Mouse (Mus musculus) midbrain, embryonic 15.5 days (tissue): ENCODE data around the gene Noxo1. TPM values are rescaled to one million over a fixed set of nuclear protein-coding genes. Genes with fewer than 3 reads are reported as not detected.
A peak's percentile ranks its signal among the peaks of the same experiment; 100 is the strongest.

ENCODE experiments used
- ATAC-seq: fragments of 200-750 bp; cut with Nextera tagmentation; replicated peaks from 2 replicates; pipeline ENCODE4 v1.8.0; 2017; ENCODE audit warnings: moderate TSS enrichment
- H3K27ac ChIP-seq: fragments of 300-500 bp; sonication (generic); 2 replicates; pipeline ENCODE4 v1.5.1; 2015; ENCODE audit warnings: mild to moderate bottlenecking, inconsistent platforms
- H3K27me3 ChIP-seq: fragments of 300-500 bp; sonication (generic); replicated peaks from 2 replicates; pipeline ENCODE4 v1.6.1; 2015; ENCODE audit warnings: inconsistent platforms
- H3K36me3 ChIP-seq: fragments of 300-500 bp; sonication (generic); replicated peaks from 2 replicates; pipeline ENCODE4 v1.6.1; 2015; ENCODE audit warnings: inconsistent platforms
- H3K4me1 ChIP-seq: fragments of 300-500 bp; sonication (generic); 2 replicates; pipeline ENCODE4 v1.6.1; 2015; ENCODE audit warnings: inconsistent platforms
- H3K4me2 ChIP-seq: fragments of 300-500 bp; sonication (generic); 2 replicates; pipeline ENCODE4 v1.6.1; 2015; ENCODE audit warnings: inconsistent platforms, mild to moderate bottlenecking, moderate library complexity
- H3K4me3 ChIP-seq: fragments of 300-500 bp; sonication (generic); 2 replicates; pipeline ENCODE4 v1.5.1; 2015; ENCODE audit warnings: mild to moderate bottlenecking, inconsistent platforms
- H3K9ac ChIP-seq: fragments of 300-500 bp; sonication (generic); 2 replicates; pipeline ENCODE4 v1.6.1; 2015; ENCODE audit warnings: mild to moderate bottlenecking, inconsistent platforms
- H3K9me3 ChIP-seq: fragments of 300-500 bp; sonication (generic); 2 replicates; pipeline ENCODE4 v1.6.1; 2016; ENCODE audit warnings: inconsistent platforms
- WGBS: fragments of 180-500 bp; shearing (Covaris S2); methylation state at CpG from one replicate; pipeline ENCODE4 v1.1.7; 2015; ENCODE audit warnings: mixed read lengths; 5-methylcytosine and 5-hydroxymethylcytosine counted together
- polyA plus RNA-seq: library from polyadenylated mRNA; unstranded; fragments of >200 nt; fragmentation: Nextera tagmentation; extraction: Ambion mirVana; gene quantifications from 2 replicates; pipeline ENCODE4 v1.2.1, GENCODE M21; 2015

The Noxo1 gene
- polyA plus RNA-seq, 1 experiment from 2014 or later = 2.1 TPM

- Histone ChIP-seq H3K4me3 (peak within 1 kb of the TSS; percentile 49), H3K36me3 (no peaks in the 10 kb centered on the region), H3K27me3 (no peaks in the 10 kb centered on the region), H3K4me2 (peak within 1 kb of the TSS; percentile 82), H3K4me1 (peaks cover 18% of the 10 kb centered on the region), H3K27ac (peak within 1 kb of the TSS; percentile 27; the same call in 1 of the 2 replicates), H3K9ac (peak within 1 kb of the TSS; percentile 58), H3K9me3 (no peaks in the 10 kb centered on the region)
- peak; percentile 96 for ATAC-seq
- 1% methylated on average over 29 of the region's 29 CpGs for WGBS
Observed at GRCm38 (mm10) chr17:24736330-24737051, 40.5 kb downstream of the Noxo1 start, which contains the start of gene Msrb1. Msrb1 (plus strand) TSS chr17:24736642.

GRCm38 (mm10) chr17:24737135-24737810 is 41.2 kb downstream of the Noxo1 start:
- 27% methylated on average over 8 of the region's 8 CpGs for WGBS
- Histone ChIP-seq H3K36me3 (no peaks in the 10 kb centered on the region), H3K9ac (no peak overlapping the region), H3K4me2 (peak overlapping the region; percentile 82), H3K9me3 (no peaks in the 10 kb centered on the region), H3K4me1 (peaks cover 18% of the 10 kb centered on the region), H3K27me3 (no peaks in the 10 kb centered on the region), H3K27ac (no peak overlapping the region), H3K4me3 (peak overlapping the region; percentile 49)
- ATAC-seq = no peak

DNA sequence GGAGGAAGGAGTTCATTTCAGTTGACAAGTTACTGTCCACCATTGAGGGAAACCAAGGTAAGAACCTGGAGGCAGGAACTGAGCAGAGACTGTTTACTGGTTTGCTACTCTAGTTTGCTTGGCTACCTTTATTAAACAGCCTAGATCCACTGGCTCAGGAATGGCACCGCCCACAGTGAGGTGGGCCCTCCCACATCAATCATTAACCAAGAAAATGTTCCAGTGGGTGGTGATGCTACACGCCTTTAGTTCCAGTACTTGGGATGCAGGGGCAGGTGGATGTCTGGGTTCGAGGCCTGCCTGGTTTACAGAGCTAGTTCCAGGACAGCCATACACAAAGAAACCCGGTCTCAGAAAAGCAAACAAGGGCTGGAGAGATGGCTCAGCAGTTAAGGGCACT is 42.2 kb downstream of the Noxo1 start:
- no peaks in the 10 kb centered on the region for H3K27me3 ChIP-seq
- H3K27ac ChIP-seq = no peak overlapping the region
- H3K4me1 ChIP-seq = peaks cover 18% of the 10 kb centered on the region
- WGBS = 90% methylated on average over 4 of the region's 4 CpGs
- no peak overlapping the region for H3K4me3 ChIP-seq
- H3K9me3 ChIP-seq = no peaks in the 10 kb centered on the region
- H3K4me2 ChIP-seq = no peak overlapping the region
- no peak for ATAC-seq
- no peak overlapping the region for H3K9ac ChIP-seq
- H3K36me3 ChIP-seq = no peaks in the 10 kb centered on the region

DNA sequence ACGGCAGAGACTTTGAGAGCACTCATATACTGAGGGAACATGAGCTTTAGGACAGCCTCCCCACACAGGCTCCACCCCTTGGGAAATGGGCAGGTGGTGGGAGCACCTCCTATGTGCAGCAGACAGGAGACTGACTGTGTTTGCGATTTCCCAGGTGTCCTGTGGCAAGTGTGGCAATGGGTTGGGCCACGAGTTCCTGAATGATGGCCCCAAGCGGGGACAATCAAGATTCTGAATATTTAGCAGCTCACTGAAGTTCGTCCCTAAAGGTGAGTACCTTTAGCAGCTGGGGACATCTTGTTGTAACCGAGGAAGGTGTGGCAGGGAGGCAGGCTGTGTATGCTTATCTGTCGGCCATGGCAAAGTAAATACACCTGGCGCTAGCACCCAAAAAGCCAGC is 43.9 kb downstream of the Noxo1 start:
- Histone ChIP-seq H3K4me2 (no peak overlapping the region), H3K4me1 (peaks cover 18% of the 10 kb centered on the region), H3K27ac (no peak overlapping the region), H3K9me3 (no peaks in the 10 kb centered on the region), H3K4me3 (no peak overlapping the region), H3K27me3 (no peaks in the 10 kb centered on the region), H3K36me3 (no peaks in the 10 kb centered on the region), H3K9ac (no peak overlapping the region)
- ATAC-seq = no peak
- WGBS = 83% methylated on average over 8 of the region's 8 CpGs

DNA sequence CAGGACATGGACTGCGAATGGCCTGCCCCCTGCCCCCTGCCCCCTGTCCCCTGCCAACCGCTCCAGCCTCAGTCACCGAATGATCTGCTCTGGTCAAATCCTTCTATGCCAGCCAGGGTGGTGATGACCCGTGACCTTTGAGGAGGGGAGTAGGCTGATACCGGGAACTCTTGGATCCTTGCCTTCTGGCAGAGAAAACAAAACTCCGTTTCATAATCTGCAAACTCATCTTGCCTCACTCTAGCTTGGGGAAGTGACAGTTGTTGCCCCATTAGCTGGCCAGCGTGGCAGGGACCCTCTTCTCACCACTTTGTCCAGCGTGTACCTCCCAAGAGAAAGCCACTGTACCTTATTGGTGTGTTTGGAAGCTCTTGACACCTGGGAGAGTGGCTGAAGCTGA is 46.3 kb downstream of the Noxo1 start:
- Histone ChIP-seq H3K4me3 (no peak overlapping the region), H3K4me2 (no peak overlapping the region), H3K36me3 (no peaks in the 10 kb centered on the region), H3K27ac (no peak overlapping the region), H3K9ac (no peak overlapping the region), H3K27me3 (no peaks in the 10 kb centered on the region), H3K4me1 (peaks cover 4% of the 10 kb centered on the region; the same call in 1 of the 2 replicates), H3K9me3 (no peaks in the 10 kb centered on the region)
- no peak for ATAC-seq
- WGBS = 84% methylated on average over 8 of the region's 8 CpGs

DNA sequence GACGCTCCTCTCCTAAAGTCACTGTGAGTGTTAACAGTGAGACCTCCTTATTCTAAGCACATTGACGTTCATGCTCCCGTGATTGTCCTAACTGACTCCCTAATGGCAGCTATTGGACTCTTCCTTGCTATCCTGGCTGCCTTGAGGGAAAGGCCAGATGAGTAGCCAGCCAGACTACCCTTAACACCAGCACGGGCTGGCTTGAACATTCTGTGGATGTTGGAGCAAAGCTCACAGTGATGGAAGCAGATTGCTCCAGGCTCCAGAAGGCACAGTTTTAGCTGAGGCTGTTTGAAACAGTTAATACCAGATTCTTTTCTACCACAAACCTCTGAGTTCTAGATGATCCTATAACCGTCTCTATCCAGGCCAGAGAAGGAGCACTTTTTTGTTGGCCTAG is 47.9 kb downstream of the Noxo1 start:
- no peak overlapping the region for H3K9ac ChIP-seq
- no peaks in the 10 kb centered on the region for H3K4me1 ChIP-seq
- H3K9me3 ChIP-seq = no peaks in the 10 kb centered on the region
- WGBS = 76% methylated on average over 5 of the region's 5 CpGs
- H3K27me3 ChIP-seq = peaks cover 3% of the 10 kb centered on the region
- no peak for ATAC-seq
- H3K27ac ChIP-seq = no peak overlapping the region
- H3K4me3 ChIP-seq = no peak overlapping the region
- no peaks in the 10 kb centered on the region for H3K36me3 ChIP-seq
- no peak overlapping the region for H3K4me2 ChIP-seq

- Histone ChIP-seq H3K4me3 (no peak overlapping the region), H3K27ac (no peak overlapping the region), H3K4me1 (no peaks in the 10 kb centered on the region), H3K9me3 (no peaks in the 10 kb centered on the region), H3K36me3 (no peaks in the 10 kb centered on the region), H3K9ac (no peak overlapping the region), H3K4me2 (no peak overlapping the region), H3K27me3 (peaks cover 3% of the 10 kb centered on the region)
- 68% methylated on average over 3 of the region's 3 CpGs for WGBS
- no peak for ATAC-seq
Observed at GRCm38 (mm10) chr17:24744381-24744780, 48.3 kb downstream of the Noxo1 start.

- Histone ChIP-seq H3K27ac (no peak overlapping the region), H3K4me1 (no peaks in the 10 kb centered on the region), H3K9ac (no peak overlapping the region), H3K4me2 (no peak overlapping the region), H3K9me3 (no peaks in the 10 kb centered on the region), H3K36me3 (no peaks in the 10 kb centered on the region), H3K27me3 (peaks cover 15% of the 10 kb centered on the region), H3K4me3 (no peak overlapping the region)
- 19% methylated on average over 7 of the region's 7 CpGs for WGBS
- peak; percentile 79 for ATAC-seq
Observed at GRCm38 (mm10) chr17:24745526-24746497, 49.8 kb downstream of the Noxo1 start.

DNA sequence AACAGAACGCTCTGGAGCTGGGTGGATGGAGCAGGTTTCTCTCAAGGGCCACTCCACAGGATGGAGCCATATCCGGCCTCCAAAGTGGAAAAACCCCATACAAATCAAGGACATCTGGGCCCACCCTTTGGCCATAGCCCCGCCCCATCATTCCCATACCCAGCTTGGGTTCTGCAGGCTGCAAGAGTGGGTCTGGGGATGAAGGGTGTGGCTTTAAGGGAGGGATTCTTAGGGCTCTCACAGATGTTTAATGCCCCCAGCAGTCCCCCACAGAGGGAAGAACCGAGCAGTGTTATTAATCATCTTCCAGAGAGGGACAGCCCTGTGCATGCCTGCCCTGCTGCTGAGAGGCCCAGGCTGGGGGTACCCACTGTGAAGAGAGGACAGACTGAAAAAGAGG is 51.0 kb downstream of the Noxo1 start:
- H3K4me1 ChIP-seq = no peaks in the 10 kb centered on the region
- H3K9ac ChIP-seq = no peak overlapping the region
- H3K27ac ChIP-seq = no peak overlapping the region
- WGBS = 47% methylated on average over 4 of the region's 4 CpGs
- H3K4me3 ChIP-seq = no peak overlapping the region
- H3K27me3 ChIP-seq = peaks cover 25% of the 10 kb centered on the region
- H3K9me3 ChIP-seq = no peaks in the 10 kb centered on the region
- no peaks in the 10 kb centered on the region for H3K36me3 ChIP-seq
- H3K4me2 ChIP-seq = no peak overlapping the region
- no peak for ATAC-seq

Other genes with a start within 250 kb of the Noxo1 start
- gene E4f1, start 225.9 kb upstream of the Noxo1 start, polyA plus RNA-seq = 53.1 and 55.6 TPM in 2 replicates
- gene Pgp, start 225.8 kb upstream of the Noxo1 start, polyA plus RNA-seq = 63.7 and 67.1 TPM in 2 replicates
- gene Bricd5, start 222.3 kb upstream of the Noxo1 start, polyA plus RNA-seq = 0.23 and 0.28 TPM in 2 replicates
- gene Mlst8, start 217.2 kb upstream of the Noxo1 start, polyA plus RNA-seq = 40.6 and 43.7 TPM in 2 replicates
- gene Caskin1, start 207.6 kb upstream of the Noxo1 start, polyA plus RNA-seq = 50.3 and 52.9 TPM in 2 replicates
- 108 and 112 TPM in 2 replicates for gene Traf7, start 168.3 kb upstream of the Noxo1 start, polyA plus RNA-seq
- gene Rab26, start 162.0 kb upstream of the Noxo1 start, polyA plus RNA-seq = 8.4 and 8.8 TPM in 2 replicates
- gene Pkd1, start 146.4 kb upstream of the Noxo1 start, polyA plus RNA-seq = 29.0 and 29.8 TPM in 2 replicates
- 83.8 and 89.6 TPM in 2 replicates for gene Tsc2, start 63.6 kb upstream of the Noxo1 start, polyA plus RNA-seq
- 10.0 and 11.0 TPM in 2 replicates for gene Nthl1, start 63.6 kb upstream of the Noxo1 start, polyA plus RNA-seq
- gene Slc9a3r2, start 45.9 kb upstream of the Noxo1 start, polyA plus RNA-seq = 45.3 and 52.6 TPM in 2 replicates
- gene Npw, start 37.8 kb upstream of the Noxo1 start, polyA plus RNA-seq = 0.38 and 0.66 TPM in 2 replicates
- 21.9 and 22.9 TPM in 2 replicates for gene Zfp598, start 26.5 kb upstream of the Noxo1 start, polyA plus RNA-seq
- 240 and 255 TPM in 2 replicates for gene Syngr3, start 6.3 kb upstream of the Noxo1 start, polyA plus RNA-seq
- 36.2 and 39.2 TPM in 2 replicates for gene Gfer, start 78 bp upstream of the Noxo1 start, polyA plus RNA-seq
- gene Tbl3, start 11.4 kb downstream of the Noxo1 start, polyA plus RNA-seq = 71.4 and 72.1 TPM in 2 replicates
- gene Rnf151, start 21.8 kb downstream of the Noxo1 start, polyA plus RNA-seq = not detected in 2 replicates
- gene Rps2, start 21.9 kb downstream of the Noxo1 start, polyA plus RNA-seq = 706 and 744 TPM in 2 replicates
- 270 and 281 TPM in 2 replicates for gene Ndufb10, start 28.2 kb downstream of the Noxo1 start, polyA plus RNA-seq
- gene Rpl3l, start 31.6 kb downstream of the Noxo1 start, polyA plus RNA-seq = not detected in 2 replicates
- 16.5 and 19.8 TPM in 2 replicates for gene Msrb1, start 40.4 kb downstream of the Noxo1 start, polyA plus RNA-seq
- gene Hs3st6, start 56.8 kb downstream of the Noxo1 start, polyA plus RNA-seq = 0.25 TPM in 1 of 2 replicates, not detected in the other
- not detected in 2 replicates for gene Meiob, start 108.1 kb downstream of the Noxo1 start, polyA plus RNA-seq
- 61.5 and 66.8 TPM in 2 replicates for gene Hagh, start 143.9 kb downstream of the Noxo1 start, polyA plus RNA-seq
- 19.1 TPM in 2 replicates for gene Fahd1, start 154.1 kb downstream of the Noxo1 start, polyA plus RNA-seq
- 0.10 TPM in 1 of 2 replicates, not detected in the other for gene Igfals, start 169.8 kb downstream of the Noxo1 start, polyA plus RNA-seq
- gene Nubp2, start 190.1 kb downstream of the Noxo1 start, polyA plus RNA-seq = 61.2 and 65.7 TPM in 2 replicates
- 94.1 and 97.2 TPM in 2 replicates for gene Spsb3, start 190.4 kb downstream of the Noxo1 start, polyA plus RNA-seq
- gene Eme2, start 198.9 kb downstream of the Noxo1 start, polyA plus RNA-seq = 31.5 and 33.4 TPM in 2 replicates
- 73.1 and 78.9 TPM in 2 replicates for gene Mrps34, start 198.9 kb downstream of the Noxo1 start, polyA plus RNA-seq
- 79.7 and 82.3 TPM in 2 replicates for gene Nme3, start 200.3 kb downstream of the Noxo1 start, polyA plus RNA-seq
- 99.5 and 112 TPM in 2 replicates for gene Mapk8ip3, start 240.7 kb downstream of the Noxo1 start, polyA plus RNA-seq